Mouse (Mus musculus): ENCODE results near the gene Oaz2.
"Not testable (repeated sequence)": the region's sequence is repeated elsewhere in the genome, so short reads cannot be mapped to it uniquely, and the experiment has no call there.

The Oaz2 gene

DNA sequence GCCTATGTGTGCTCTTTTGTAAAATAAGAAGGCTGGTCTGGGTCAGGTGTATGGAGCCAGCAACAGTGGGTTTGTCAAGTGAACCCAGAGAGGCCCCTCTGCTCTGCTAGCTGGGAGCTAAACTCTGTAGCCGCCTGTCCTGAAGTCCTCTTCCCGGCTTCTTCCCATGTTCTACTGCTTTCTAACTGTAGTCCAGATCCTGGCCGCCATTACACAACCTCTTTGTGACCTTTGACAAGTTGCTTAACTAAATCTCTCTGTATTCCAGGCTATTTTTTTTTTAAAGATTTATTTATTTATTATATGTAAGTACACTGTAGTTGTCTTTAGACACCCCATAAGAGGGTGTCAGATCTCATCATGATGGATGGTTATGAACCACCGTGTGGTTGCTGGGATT lies 14.1 kb upstream of the Oaz2 start:
- DNase-seq = peak in 1 of 2 experiments; percentile 38

DNA sequence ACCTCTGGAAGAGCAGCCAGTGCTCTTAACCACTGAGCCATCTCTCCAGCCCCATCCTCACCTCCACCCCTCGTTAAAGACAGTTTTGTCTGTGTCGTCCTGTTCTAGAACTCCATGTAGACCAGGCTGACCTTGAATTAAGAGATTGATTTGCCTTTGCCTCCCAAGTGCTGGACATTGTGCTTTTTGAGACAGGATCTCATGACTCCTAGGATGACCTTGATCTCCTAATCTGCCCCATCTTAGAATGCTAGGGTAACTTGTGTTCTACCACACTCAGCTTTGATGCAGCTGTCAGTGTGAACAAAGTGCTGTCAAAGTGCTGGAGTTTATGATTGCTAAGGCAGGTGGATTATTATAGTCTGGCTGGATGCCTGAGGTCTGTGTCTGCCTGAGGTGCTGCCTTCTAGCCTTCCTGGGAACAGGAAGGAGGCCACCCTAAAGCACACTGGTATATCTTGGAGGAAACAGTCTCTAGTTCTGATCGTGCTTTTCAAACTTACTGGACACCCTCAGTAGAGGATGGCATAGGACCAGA lies 13.0 kb upstream of the Oaz2 start:
- no peak for DNase-seq

DNA sequence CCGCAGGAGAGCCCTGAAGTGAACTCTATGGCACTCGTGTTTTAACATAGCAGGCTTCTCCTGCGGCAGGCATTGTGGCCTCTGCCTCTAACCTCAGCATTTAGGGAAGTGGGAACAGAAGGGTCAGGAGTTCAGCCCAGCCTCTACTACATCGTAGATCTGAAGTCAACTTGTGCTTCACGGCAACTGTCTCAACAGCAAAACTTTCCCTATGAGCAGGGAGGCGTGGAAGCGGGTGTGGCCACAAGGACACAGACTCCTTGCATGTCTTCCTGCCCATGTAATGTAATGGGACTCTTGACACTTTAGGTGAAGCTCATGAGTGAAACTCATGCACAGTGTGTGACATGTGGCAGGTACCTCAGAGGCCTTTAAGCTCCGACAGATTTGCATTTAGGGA lies 12.3 kb upstream of the Oaz2 start:
- DNase-seq = no peak

DNA sequence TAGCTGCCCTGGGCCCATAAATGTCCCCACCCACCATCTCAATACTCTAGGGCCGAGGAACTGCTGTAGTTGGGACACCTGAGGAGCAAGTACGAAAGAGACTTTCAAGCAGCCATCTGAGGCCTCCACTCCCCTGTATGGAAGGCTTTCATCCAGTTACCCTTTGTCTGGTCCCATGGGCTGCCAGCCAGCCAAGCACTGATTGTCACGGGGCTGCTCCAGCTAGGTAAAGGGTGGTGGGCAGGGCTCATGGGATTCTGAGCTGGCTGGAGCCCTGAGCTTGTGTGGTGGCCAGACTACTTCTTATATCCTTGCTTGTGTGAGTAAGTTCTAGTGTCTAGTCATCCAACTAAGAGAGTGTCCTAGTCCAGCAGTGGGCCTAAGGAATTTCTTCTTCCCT lies 10.6 kb upstream of the Oaz2 start:
- DNase-seq = no peak

DNA sequence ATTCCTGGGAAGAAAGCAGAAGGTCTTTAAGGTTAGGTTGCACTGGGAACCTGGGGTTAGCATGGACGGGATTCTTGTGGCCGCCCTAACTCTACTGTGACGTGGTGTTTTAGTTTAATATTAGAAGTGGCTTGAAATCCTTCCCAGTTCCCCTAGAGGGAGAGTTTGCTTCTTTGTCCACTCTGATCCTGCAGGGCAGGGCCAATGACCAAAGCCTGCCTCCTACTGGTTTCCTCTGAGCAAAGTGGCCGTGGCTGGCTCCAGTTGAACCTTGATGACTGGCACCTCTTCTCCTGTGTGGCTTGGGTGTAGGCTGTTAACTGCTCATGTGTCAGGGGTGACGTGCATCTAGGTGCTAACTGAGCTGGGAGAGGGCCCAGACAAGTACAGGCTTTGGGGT lies 6.8 kb upstream of the Oaz2 start:
- peak; percentile 50 to 65 for DNase-seq

DNA sequence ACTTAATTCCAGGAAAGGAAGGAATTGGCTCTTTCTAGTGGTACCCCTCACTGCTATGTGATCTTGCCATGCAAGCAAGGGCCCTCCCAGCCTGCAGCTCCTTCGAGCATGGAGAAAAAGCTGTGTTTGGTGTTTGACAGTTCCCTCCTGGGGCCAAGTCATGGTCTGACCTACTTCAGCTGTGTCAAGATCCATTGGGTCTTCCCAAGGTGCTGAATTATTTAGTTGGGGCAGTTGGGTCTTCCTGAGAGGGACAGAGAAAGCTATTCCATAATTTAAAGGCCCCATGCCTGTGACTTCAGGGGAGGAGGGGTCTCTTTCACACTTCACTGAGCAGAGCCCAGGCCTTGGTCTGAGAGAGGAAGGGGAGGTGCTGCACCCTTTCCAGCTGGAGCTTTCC lies 6.3 kb upstream of the Oaz2 start:
- DNase-seq = no peak

DNA sequence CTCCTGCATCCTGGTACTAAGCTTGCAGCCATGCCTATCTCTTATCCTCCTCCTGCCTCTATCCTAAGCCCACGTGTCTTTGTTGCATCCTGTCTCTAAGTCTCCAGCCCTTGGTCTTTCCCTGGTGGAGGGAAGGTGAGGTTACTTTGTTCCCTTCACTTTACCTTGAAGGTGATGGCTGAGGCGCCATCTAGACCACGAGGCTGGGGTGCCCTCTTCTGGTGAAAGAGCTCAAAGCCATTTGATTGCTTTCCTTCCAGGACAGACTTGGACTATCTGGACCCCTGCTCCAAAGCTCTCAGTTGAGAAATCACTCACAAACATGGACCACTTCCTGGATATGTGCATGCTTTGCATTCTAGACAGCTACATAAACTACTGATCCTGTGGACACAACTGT lies 3.6 kb upstream of the Oaz2 start:
- DNase-seq = peak; percentile 74 to 90

DNA sequence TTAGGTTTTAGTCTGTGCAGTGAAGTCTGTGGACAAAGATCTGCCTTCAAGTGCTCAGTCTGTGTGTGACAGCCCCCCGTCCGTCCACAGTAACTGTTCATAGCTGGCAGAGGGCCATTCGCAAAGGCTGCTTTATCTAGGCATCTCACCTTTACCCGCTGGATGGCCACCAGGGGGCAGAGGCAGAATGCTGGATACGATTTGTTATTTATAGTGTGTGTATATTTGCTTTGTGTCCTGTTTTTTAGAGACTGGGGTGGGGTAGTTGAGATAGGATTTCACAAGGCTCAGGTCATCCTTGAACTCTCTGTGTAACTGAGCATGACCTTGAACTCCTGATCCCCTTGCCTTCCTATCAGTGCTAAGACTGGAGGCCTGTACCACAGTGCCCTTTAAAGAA lies 1.8 kb upstream of the Oaz2 start:
- peak; percentile 80 to 92 for DNase-seq

DNA sequence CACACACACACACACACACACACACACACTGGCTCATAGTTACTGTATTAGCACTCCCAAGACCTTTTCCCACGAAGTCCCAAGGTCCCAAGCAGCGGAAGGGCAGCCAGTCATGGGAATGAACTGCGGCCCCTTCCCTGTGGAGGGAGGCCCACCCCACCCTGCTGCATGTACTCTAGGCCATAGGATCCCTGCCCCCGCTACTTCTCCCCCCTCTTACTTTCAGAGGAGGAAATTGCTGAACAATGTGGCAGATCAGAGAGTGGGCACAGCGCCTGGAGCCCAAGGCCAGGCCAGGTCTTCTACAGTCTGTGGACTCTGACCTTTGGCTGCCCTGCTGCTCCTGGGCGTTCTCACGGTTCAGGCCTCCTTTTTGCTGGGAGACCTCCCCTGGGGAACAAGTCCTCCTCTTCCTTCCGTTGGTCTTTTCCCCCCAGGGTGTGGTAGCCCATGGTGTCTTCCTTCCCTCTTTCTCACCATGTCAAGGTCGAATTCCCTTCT lies 3.7 kb downstream of the Oaz2 start:
- peak; percentile 96 to 97 for DNase-seq

DNA sequence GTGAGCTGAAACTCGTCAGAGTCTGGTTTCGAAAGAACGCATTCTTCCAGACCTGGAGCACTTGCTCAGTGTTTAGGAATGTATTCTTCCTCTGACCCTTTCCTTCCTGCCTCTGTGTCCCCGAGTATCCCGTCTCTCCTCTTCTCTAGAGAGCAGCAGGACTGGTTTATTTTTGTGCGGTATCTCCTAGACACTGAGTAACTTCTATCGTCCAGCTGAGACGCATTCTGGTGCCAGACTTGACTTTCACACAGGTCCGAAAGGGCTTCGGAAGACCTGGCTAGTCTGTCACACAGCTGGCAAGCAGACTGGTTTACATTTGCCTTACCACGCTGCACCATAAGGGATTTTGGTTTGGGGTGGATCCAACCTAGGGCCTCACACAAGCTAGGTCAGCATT lies 5.2 kb downstream of the Oaz2 start:
- DNase-seq = peak; percentile 60

DNA sequence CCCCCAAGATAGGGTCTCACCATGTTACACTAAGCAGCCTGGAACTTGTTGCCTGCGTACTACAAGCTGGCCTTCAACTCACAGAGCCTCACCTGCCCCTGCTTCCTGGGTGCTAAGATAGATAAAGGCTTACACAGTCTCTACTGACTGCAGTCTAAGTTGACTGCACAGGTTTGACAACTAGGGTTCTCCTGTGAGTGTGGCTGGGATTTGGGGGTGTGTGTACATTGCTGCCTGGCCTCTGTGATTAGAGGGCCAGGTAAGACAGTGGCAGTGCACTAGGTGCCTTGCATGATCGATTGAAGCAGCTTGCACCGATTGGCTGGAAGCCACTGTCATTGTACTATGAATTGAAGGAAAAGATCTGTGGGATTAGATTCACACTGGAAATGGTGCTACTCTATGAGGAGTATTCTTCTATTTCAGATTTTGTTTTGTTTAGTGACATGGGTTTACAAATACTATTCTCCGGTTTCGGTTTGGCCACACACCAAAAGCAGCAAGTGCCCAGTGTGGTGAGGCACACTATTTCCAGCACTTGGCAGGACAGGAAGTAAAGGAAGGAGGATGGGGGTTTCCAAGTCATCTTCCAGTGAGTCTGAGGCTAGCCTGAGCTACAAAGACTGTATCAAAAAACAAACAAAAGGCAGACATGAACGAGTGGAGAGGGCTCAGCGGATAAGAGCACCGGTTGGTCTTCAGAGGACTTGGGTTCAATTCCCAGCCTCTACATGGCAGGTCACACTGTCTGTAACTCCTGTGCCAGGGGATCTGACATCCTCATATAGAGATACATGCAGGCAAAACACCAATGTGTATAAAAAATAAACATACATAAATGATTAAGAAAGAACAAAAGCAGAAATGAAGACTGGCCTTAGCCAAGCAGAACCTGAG lies 7.9 kb downstream of the Oaz2 start:
- no peak for DNase-seq

DNA sequence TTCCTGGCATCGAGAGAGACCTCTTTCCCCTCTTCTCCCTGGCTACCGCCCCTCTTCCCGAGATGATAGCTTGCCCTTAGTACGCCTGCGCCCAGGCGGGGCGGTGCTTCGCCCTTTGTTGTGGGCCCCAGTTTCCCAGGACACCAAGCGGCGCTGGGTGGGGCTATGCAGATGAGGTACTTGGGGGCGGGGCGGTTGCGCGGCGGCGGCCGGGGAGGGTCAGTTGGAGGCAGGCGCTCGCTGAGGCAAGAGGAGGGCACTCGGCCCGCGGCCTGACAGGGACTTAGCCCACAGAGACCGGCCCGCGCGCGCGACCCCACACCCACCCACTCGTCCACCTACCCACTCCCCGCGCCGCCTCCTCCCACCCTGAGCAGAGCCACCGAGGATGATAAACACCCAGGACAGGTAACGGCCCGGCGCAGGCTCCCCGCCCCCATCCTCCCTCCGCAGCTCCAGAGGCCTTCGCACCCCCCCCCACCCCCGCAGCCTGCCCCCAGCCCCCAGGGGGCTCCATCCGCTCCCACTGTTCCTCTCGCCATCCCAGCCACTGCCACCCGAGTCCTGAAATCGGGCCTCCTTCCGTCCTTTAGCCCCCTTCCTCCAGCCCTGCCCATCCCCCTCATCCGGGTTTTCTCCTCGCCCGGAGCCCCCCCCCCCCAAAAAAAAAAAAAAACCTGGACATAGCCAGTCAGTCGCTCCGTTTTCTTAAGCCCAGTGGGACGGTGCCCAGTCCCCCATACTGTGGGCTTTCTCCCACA lies 8.7 kb downstream of the Oaz2 start:
- DNase-seq = peak; percentile 99

DNA sequence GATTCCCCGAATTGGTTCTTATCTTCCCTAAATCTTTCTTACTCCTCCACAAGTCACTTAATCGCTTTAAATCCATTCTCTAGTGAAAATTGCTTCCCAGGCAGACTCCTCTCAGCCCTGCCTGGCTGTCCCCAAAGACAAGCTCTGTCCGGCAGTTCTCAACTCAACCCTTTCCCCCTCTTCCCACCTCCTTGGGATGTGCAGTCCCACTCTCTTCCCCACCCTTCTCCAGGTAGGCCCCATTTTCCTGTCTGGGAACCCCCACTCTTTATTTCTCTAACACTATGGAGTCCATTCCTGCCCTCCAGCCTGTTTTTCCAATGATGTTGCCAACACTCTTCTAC lies 9.3 kb downstream of the Oaz2 start:
- DNase-seq = no peak

DNA sequence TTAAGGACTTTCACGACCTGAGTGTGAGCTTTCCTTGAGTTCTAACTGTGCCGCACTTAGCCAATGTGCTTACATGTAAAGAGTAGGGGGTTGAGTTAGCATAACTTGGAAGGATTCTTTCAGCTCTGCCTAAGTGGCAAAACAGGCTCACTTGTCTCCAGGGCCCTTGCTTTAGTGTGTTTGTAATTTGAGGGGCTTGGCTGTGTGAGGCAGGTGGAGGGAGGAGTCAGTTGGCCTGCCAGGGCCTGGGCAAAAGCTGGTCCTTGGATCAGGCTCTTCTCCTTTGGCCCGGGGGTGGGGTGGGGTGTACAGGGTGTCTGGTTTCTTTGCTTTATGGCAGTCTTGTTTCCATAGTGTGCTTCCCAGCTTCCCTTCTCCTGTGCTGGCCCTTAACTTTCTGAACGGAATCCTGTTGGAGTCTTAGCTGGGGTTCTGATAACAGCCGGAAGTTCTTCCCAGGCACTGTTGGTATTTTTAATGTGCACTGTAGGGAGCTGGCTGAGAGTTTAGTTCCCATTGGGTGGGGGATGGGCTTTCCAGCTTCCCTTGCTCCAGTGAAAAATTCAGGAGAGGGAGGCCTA lies 11.5 kb downstream of the Oaz2 start:
- peak; percentile 70 to 81 for DNase-seq

DNA sequence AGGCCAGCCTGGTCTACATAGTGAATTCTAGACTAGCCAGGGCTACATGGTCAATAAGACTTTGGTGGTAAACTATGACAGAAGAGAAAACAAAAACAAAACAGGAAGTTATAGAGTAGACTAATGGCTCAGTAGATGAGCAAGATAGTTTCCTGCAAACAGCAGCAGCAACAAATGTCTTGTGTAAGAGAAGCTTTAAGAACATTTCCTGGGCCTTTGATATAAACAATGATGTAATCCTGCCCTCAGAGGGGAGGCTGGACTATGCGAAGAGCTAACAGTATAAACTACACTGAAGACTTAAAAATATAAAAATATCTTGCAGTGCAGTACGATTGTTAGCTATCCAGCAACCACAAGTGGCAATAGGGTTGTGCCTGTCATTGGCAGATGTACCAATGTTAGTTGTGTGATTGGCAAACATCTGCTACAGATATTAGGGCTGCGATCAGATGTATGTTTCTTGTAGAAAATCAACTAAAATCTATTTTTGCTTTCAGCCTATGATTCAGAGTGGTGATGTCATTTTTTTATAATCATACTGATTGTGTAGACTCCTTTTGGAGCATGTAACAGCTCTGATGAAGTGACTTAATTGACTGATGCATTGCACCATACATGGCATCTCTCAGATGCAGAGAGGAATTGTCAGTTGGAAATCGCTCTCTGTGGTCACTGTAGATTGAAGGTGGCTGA lies 13.3 kb downstream of the Oaz2 start:
- DNase-seq = no peak

DNA sequence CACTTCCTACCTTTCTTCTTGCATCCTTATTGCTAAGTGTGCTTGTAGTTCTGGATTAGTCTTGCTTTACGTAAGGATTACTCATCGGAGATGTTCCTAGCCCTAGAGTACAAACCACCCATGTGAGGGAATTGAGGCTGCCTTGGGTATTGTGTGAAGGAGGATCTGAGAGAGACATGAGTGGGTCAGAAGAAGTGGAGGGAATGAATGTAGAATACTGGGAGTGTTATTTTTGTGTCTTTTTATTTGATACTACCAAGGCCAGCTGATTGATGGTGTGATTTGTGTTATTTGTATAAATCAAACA lies 13.8 kb downstream of the Oaz2 start:
- no peak for DNase-seq

DNA sequence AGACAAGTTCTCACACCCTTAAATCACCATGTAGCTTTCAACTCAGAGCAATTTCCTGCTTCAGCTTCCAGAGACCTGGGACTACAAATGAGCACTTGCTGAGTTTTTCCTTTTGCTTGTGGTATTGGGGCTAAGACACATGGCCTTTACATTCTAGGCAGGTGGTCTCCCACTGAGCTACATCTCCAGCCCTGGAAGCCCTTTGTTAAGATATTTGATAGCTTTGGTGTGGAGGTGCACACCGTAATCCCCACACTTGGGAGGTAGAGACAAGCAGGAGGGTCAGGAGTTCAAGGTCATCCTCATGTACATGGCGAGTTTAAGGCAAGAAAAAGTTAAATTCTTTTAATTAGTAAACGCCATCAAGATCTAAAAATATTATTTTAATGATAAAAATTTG lies 14.4 kb downstream of the Oaz2 start:
- DNase-seq = no peak

DNA sequence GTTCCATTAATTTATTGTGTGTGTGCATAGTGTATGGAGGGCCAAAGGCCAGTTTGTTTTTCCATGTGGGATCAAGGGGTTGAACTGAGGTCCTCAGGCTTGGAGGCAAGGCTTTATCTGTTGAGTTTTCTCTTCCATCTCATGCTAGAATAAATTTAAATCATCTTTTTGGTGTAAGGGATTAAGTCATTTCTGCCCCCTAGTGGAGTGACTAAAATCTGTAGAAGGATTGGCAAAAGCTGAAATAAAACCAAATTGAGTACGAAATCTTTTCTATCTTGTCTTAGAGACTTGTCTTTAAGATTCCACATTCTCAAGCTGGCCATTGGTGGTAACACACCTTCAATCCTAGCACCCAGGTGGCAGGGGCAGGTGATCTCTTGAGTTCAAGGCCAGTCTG lies 15.2 kb downstream of the Oaz2 start:
- DNase-seq = peak in 1 of 2 experiments; percentile 41

DNA sequence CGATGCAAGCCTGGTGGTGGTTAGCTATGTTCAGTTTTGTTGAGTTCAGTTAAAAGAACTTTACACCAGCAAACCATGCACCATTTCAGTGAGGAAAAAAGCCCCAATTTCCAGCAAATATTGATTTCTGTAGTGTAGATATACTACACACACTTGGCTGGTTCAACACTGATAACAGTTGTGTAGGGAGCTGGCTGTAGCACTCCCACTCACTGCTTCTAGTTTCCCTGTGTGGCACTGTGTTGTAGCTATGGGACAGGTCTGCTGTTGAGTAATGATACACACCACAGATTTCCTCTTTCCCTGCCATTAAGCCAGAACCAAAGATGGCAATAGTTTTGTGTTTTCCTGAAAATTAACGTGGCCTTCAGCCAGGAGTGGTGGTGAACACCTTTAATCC lies 16.9 kb downstream of the Oaz2 start:
- no peak for DNase-seq

DNA sequence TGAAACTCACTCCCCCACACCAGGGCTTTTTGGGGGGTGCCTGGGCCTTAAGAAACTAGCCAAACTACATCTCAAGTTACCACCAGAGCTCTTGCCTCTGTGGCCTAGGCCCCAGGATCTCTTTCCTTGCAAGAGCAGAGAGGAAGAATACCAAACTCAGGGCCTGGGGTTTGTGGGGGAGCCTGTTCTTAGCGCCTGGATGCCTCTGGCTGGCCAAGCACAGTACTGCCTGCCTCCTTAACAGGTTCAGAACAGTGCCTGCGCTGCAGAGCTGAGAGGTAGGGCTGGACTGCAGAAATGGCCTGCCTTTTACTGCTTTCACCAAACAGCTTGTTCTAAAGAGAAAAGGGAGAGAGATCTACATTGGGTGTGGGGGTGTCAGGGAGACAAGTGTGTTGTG lies 22.1 kb downstream of the Oaz2 start:
- not testable (repeated sequence) for DNase-seq

DNA sequence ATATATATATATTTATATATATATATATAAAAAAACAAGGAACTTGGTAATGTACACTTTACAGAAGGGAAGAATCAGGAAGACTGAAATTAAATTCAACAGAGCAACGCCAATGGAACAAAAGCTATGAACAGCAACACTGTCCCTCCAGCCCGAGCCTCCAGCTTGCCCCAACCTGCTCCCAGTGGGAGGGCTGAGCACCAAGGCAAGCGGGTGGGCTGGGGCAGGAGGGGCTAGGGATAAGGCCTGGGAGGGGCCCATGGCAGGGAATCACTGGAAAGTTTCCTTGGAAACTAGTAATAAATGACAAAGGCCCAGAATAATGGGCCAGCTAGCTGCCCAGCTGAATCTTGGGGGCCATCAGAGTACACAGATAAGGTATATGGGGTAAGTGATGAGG lies 24.7 kb downstream of the Oaz2 start:
- DNase-seq = no peak

DNA sequence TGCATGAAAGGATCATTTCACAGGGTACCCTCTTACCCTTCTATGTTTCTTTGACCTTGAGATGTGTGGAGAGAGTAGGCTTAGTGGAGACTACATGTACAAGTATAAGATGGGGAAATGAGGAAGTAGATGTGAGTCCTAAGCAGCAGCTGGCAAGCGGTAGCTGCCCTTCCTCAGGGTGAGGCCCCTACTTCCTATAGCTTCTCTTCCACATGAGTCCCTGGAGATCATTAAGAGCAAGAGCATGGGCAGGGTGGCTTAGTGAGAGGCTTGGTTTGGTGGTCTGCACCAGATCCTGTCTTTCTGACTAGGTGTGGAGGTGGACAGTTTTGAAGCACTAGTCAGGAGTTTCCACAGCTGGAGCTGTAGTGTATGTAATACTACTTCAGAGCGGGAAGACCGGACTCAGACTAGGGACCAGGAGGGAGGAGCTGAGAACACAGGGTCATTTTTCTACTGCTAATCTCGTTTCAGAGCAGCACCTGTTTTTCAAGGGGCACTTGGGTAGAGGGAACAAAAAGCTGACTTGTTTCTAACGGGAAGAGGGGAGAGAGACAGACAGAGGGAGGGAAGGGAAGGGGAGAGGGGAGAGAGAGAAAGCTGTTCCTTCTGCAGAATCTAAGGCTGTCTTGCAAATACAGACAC lies 25.3 kb downstream of the Oaz2 start:
- DNase-seq = no peak

DNA sequence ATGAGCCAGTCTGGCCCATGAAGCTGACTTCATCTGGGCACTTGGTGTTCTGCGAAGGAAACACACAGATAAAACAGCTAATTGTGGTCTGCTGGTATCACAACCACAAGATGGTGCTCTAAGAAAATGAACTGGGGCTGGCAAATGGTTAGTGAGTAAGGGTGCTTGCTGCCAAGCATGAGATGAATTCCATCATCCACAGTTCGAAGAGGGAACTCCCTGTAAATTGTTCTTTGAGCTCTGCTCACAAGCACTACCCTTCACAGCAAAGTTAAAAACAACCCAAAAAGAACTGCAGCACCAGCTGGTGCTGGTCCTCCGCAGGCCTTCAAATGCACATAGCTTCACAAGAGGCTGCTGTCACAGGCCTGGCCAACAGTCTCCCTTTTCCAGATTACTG lies 27.8 kb downstream of the Oaz2 start:
- peak; percentile 36 to 37 for DNase-seq

All from kidney, postnatal 36 days (tissue).